Mouse (Mus musculus): ENCODE results near the gene Shq1. TPM values are rescaled to one million over a fixed set of nuclear protein-coding genes. Genes with fewer than 3 reads are reported as not detected.

Gene Shq1
- polyA plus RNA-seq, 1 experiment = 5.8 TPM

DNA sequence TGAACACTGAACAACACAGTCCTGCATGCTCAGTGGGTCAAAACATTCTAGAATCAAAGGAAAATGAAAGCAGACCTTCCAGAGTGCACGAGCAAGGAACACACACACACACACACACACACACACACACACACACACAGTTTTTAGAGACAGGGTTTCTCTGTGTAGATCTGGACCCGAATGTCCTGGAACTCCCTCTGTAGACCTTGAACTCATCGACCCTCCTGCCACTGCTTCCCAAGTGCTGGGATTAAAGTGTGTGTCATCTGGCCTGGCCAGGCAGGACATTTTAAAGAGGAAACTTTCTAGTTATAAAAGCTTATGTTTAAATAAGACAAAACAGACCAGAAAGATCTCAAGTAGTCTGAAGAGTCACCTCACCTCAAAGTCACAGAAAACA is 82.1 kb downstream of the Shq1 start:
- no peak overlapping the region for H3K27ac ChIP-seq (ENCODE audit: control insufficient read depth, insufficient read depth, low read depth, low read length)
- no peaks in the 10 kb centered on the region for H3K4me1 ChIP-seq (ENCODE audit: control insufficient read depth, insufficient read depth, low read length)
- H3K4me3 ChIP-seq (ENCODE audit: control insufficient read depth, low read depth, low read length) = no peak overlapping the region
- TF ChIP-seq POLR2A (IDR thresholded peaks at IDR 0.05; ENCODE audit: control insufficient read depth, low read depth, low read length) (no peak), CTCF (IDR thresholded peaks at IDR 0.05; ENCODE audit: control insufficient read depth, insufficient read depth, insufficient replicate concordance, low read depth, low read length) (no peak)
- no peaks in the 10 kb centered on the region for H3K27me3 ChIP-seq (ENCODE audit: control insufficient read depth, insufficient read depth, low read length)
- no peaks in the 10 kb centered on the region for H3K36me3 ChIP-seq (ENCODE audit: control insufficient read depth, insufficient read depth, low read length)

DNA sequence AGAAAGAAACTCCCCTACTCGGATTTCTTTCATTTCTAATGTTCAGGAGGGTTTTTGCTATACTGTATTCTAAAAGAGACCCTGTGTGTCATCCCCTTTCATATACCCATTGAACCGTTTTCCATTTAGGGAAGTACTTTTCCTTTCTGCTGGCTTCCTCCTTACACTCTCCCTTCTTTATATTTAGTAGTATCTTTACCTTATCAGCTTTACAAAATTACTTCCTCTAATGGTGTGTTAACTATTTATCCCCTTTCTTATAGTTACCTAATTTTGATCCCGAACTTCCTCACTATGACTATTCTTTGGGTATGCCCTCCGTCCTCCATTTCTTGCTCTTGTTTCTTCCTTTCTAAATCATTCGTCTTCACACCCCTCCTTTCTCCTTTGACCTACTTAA is 84.2 kb downstream of the Shq1 start:
- no peaks in the 10 kb centered on the region for H3K27me3 ChIP-seq (ENCODE audit: control insufficient read depth, insufficient read depth, low read length)
- TF ChIP-seq POLR2A (IDR thresholded peaks at IDR 0.05; ENCODE audit: control insufficient read depth, low read depth, low read length) = no peak
- TF ChIP-seq CTCF (IDR thresholded peaks at IDR 0.05; ENCODE audit: control insufficient read depth, insufficient read depth, insufficient replicate concordance, low read depth, low read length) = no peak
- H3K4me1 ChIP-seq (ENCODE audit: control insufficient read depth, insufficient read depth, low read length) = no peaks in the 10 kb centered on the region
- H3K36me3 ChIP-seq (ENCODE audit: control insufficient read depth, insufficient read depth, low read length) = no peaks in the 10 kb centered on the region
- H3K27ac ChIP-seq (ENCODE audit: control insufficient read depth, insufficient read depth, low read depth, low read length) = no peak overlapping the region
- no peak overlapping the region for H3K4me3 ChIP-seq (ENCODE audit: control insufficient read depth, low read depth, low read length)

DNA sequence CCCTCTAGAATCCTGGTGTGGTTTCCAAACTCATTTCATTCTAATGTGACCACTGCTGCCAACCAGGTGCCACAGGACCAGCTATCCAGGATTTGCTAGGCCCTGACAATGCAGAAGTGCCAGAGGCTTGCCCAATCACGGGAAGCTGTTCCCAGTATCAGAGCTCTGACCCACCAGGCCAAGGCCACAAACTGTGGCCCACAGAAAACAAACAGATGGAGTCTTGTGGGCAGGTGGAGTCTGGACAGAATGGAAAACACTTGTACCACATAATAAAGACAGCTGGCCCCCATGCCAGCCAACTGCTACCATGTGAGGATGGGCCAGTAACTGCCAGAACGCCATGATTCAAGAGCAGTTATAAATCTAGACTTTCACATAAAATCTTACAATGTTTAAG is 89.0 kb downstream of the Shq1 start:
- no peaks in the 10 kb centered on the region for H3K4me1 ChIP-seq (ENCODE audit: control insufficient read depth, insufficient read depth, low read length)
- no peaks in the 10 kb centered on the region for H3K36me3 ChIP-seq (ENCODE audit: control insufficient read depth, insufficient read depth, low read length)
- TF ChIP-seq POLR2A (IDR thresholded peaks at IDR 0.05; ENCODE audit: control insufficient read depth, low read depth, low read length) = no peak
- TF ChIP-seq CTCF (IDR thresholded peaks at IDR 0.05; ENCODE audit: control insufficient read depth, insufficient read depth, insufficient replicate concordance, low read depth, low read length) = no peak
- no peaks in the 10 kb centered on the region for H3K27me3 ChIP-seq (ENCODE audit: control insufficient read depth, insufficient read depth, low read length)
- no peak overlapping the region for H3K27ac ChIP-seq (ENCODE audit: control insufficient read depth, insufficient read depth, low read depth, low read length)
- no peak overlapping the region for H3K4me3 ChIP-seq (ENCODE audit: control insufficient read depth, low read depth, low read length)

DNA sequence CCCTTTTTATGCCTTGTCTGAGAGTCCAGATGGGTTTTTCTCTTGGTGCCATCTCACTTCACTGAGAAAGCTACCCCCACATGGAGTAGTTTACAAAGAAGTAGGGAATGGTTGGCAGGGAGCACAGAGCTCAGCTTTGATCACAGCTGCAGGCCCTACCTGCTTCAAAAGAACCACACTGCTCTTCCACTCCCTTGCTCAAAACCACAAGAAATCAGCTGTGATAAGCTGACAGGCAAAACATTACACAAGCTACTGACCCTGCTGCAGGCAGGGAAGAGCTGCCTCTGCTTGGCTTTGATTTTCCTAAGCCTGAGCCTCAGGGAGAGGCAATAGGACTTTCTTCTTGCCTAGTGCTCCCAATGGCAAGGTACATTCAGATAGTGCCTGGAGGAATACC is 89.9 kb downstream of the Shq1 start:
- Histone ChIP-seq H3K27me3 (ENCODE audit: control insufficient read depth, insufficient read depth, low read length) (no peaks in the 10 kb centered on the region), H3K4me1 (ENCODE audit: control insufficient read depth, insufficient read depth, low read length) (no peaks in the 10 kb centered on the region), H3K4me3 (ENCODE audit: control insufficient read depth, low read depth, low read length) (no peak overlapping the region), H3K27ac (ENCODE audit: control insufficient read depth, insufficient read depth, low read depth, low read length) (no peak overlapping the region), H3K36me3 (ENCODE audit: control insufficient read depth, insufficient read depth, low read length) (no peaks in the 10 kb centered on the region)
- TF ChIP-seq POLR2A (IDR thresholded peaks at IDR 0.05; ENCODE audit: control insufficient read depth, low read depth, low read length) (no peak), CTCF (IDR thresholded peaks at IDR 0.05; ENCODE audit: control insufficient read depth, insufficient read depth, insufficient replicate concordance, low read depth, low read length) (no peak)

DNA sequence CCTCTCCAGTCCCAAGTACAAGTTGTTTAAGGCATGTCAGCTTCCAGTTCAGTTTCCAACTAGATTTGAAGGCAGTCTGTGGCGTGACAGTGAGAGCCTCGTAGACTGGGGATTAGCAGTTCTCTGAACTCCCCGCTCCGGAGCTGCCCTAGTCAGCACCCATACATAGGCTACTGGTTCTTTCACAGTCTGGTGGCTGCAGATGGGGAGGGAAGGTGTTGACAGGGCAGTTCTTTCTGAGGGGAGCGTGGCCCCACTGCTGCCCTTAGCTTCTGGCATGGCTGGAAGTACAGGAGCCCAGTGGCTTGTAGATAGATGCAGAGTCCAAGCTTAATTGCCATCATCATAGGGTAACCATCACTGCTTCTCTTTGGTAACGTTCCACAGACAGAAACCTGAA is 93.4 kb downstream of the Shq1 start:
- no peaks in the 10 kb centered on the region for H3K27me3 ChIP-seq (ENCODE audit: control insufficient read depth, insufficient read depth, low read length)
- H3K4me1 ChIP-seq (ENCODE audit: control insufficient read depth, insufficient read depth, low read length) = no peaks in the 10 kb centered on the region
- no peak overlapping the region for H3K4me3 ChIP-seq (ENCODE audit: control insufficient read depth, low read depth, low read length)
- no peaks in the 10 kb centered on the region for H3K36me3 ChIP-seq (ENCODE audit: control insufficient read depth, insufficient read depth, low read length)
- H3K27ac ChIP-seq (ENCODE audit: control insufficient read depth, insufficient read depth, low read depth, low read length) = no peak overlapping the region
- TF ChIP-seq CTCF (IDR thresholded peaks at IDR 0.05; ENCODE audit: control insufficient read depth, insufficient read depth, insufficient replicate concordance, low read depth, low read length) = no peak
- TF ChIP-seq POLR2A (IDR thresholded peaks at IDR 0.05; ENCODE audit: control insufficient read depth, low read depth, low read length) = no peak

DNA sequence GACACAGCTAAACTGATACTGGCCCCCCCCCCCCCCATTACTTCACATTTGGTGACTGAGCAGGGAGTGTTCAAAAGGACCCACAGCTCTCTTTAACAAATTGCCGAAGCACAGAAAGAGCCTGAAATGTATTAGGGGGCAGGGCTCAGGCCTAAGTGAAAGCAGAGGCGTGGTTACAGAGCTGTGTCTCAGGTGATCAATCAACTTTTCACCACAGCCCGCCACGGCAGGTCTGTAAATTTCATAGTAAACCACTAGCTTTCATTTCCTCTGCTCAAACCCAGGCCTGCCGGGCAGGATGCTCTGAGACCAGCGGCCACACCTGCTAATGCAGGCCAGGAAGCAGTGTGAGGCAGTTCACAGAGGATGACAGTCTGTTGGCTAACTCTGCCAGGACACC is 94.8 kb downstream of the Shq1 start:
- no peak for TF ChIP-seq CTCF (IDR thresholded peaks at IDR 0.05; ENCODE audit: control insufficient read depth, insufficient read depth, insufficient replicate concordance, low read depth, low read length)
- no peak for TF ChIP-seq POLR2A (IDR thresholded peaks at IDR 0.05; ENCODE audit: control insufficient read depth, low read depth, low read length)
- no peaks in the 10 kb centered on the region for H3K27me3 ChIP-seq (ENCODE audit: control insufficient read depth, insufficient read depth, low read length)
- H3K27ac ChIP-seq (ENCODE audit: control insufficient read depth, insufficient read depth, low read depth, low read length) = no peak overlapping the region

DNA sequence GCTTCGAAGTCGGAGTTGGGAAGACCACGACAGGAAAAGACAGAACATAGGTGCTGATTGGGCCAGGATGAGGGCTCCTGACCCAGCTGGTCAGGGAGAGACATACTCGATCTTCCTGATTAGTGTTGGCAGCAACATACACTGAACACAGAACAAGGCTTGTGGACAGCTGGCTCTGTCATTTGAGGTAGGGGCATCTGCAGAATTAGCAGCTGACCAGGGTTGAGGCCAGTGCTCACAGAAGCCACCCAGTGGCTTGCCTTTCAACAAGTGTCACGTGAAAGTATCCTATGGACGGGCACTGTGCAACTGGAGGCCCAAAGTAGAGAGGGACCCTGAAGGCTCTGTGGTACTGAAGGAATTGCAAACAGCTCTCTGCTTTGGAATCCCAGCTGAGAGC is 104.2 kb downstream of the Shq1 start:
- no peak for TF ChIP-seq CTCF (IDR thresholded peaks at IDR 0.05; ENCODE audit: control insufficient read depth, insufficient read depth, insufficient replicate concordance, low read depth, low read length)
- TF ChIP-seq POLR2A (IDR thresholded peaks at IDR 0.05; ENCODE audit: control insufficient read depth, low read depth, low read length) = no peak
- Histone ChIP-seq H3K27me3 (ENCODE audit: control insufficient read depth, insufficient read depth, low read length) (no peaks in the 10 kb centered on the region), H3K27ac (ENCODE audit: control insufficient read depth, insufficient read depth, low read depth, low read length) (no peak overlapping the region), H3K4me1 (ENCODE audit: control insufficient read depth, insufficient read depth, low read length) (peaks cover 10% of the 10 kb centered on the region), H3K36me3 (ENCODE audit: control insufficient read depth, insufficient read depth, low read length) (no peaks in the 10 kb centered on the region), H3K4me3 (ENCODE audit: control insufficient read depth, low read depth, low read length) (no peak overlapping the region)

More for the DNA sequence above, 94.8 kb downstream of the Shq1 start:
- no peak overlapping the region for H3K4me3 ChIP-seq (ENCODE audit: control insufficient read depth, low read depth, low read length)
- H3K36me3 ChIP-seq (ENCODE audit: control insufficient read depth, insufficient read depth, low read length) = no peaks in the 10 kb centered on the region
- no peaks in the 10 kb centered on the region for H3K4me1 ChIP-seq (ENCODE audit: control insufficient read depth, insufficient read depth, low read length)

DNA sequence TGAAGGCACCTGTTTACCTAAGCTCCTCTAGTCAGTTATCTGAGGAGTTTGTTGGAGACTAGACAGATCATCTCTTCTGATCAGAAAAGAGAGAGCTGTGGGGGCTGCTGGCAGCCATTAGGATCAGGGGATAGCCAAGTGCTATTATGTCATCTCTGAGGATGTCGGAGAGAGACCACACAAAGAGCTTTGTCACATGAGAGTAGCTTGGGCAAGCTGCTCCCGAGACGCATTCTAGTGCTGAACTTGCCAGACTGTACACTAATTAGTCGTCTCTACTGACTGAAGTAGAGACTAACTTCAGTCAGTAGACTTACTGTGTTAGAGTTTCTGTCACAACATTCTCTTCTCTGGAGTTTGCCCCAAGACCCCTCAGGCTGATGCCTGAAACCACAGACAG is 106.4 kb downstream of the Shq1 start:
- Histone ChIP-seq H3K4me1 (ENCODE audit: control insufficient read depth, insufficient read depth, low read length) (peaks cover 10% of the 10 kb centered on the region), H3K36me3 (ENCODE audit: control insufficient read depth, insufficient read depth, low read length) (no peaks in the 10 kb centered on the region), H3K4me3 (ENCODE audit: control insufficient read depth, low read depth, low read length) (peak overlapping the region; percentile 36), H3K27me3 (ENCODE audit: control insufficient read depth, insufficient read depth, low read length) (no peaks in the 10 kb centered on the region), H3K27ac (ENCODE audit: control insufficient read depth, insufficient read depth, low read depth, low read length) (no peak overlapping the region)
- TF ChIP-seq POLR2A (IDR thresholded peaks at IDR 0.05; ENCODE audit: control insufficient read depth, low read depth, low read length) (no peak), CTCF (IDR thresholded peaks at IDR 0.05; ENCODE audit: control insufficient read depth, insufficient read depth, insufficient replicate concordance, low read depth, low read length) (no peak)

Measured in testis, adult 2 months (tissue).